Mouse (Mus musculus): ENCODE data around the gene Vmn2r84.
"Not testable (repeated sequence)": the region's sequence is repeated elsewhere in the genome, so short reads cannot be mapped to it uniquely, and the experiment has no call there.

Gene Vmn2r84

GRCm38 (mm10) chr10:130394232-130394631 lies at the start of gene Vmn2r84:
Gene Vmn2r84, minus strand, starts transcription at chr10:130394332.
- no peak for DNase-seq (ENCODE audit: low spot score in 2 of 2)

GRCm38 (mm10) chr10:130434185-130434898 lies 40.2 kb upstream of the Vmn2r84 start:
- not testable (repeated sequence) for DNase-seq (ENCODE audit: low spot score in 2 of 2)

- not testable (repeated sequence) for DNase-seq (ENCODE audit: low spot score in 2 of 2)
These were observed 35.5 kb upstream of the Vmn2r84 start, which contains the start of gene Vmn2r85 for GRCm38 (mm10) chr10:130429603-130430002. Gene Vmn2r85, minus strand, starts transcription at chr10:130429703.

- not testable (repeated sequence) for DNase-seq (ENCODE audit: low spot score in 2 of 2)
These were observed 28.2 kb upstream of the Vmn2r84 start for GRCm38 (mm10) chr10:130422368-130422767.

- DNase-seq (ENCODE audit: low spot score in 2 of 2) = no peak
These were observed 26.3 kb upstream of the Vmn2r84 start for GRCm38 (mm10) chr10:130420401-130420800.

GRCm38 (mm10) chr10:130419954-130420353 lies 25.8 kb upstream of the Vmn2r84 start:
- not testable (repeated sequence) for DNase-seq (ENCODE audit: low spot score in 2 of 2)

GRCm38 (mm10) chr10:130416352-130416751 lies 22.2 kb upstream of the Vmn2r84 start:
- not testable (repeated sequence) for DNase-seq (ENCODE audit: low spot score in 2 of 2)

- not testable (repeated sequence) for DNase-seq (ENCODE audit: low spot score in 2 of 2)
These were observed 18.1 kb upstream of the Vmn2r84 start for GRCm38 (mm10) chr10:130412167-130412698.

- no peak for DNase-seq (ENCODE audit: low spot score in 2 of 2)
These were observed 19.0 kb downstream of the Vmn2r84 start for GRCm38 (mm10) chr10:130375145-130375544.

- peak; percentile 8 to 40 for DNase-seq (ENCODE audit: low spot score in 2 of 2)
These were observed 21.5 kb downstream of the Vmn2r84 start for GRCm38 (mm10) chr10:130372491-130373173.

- DNase-seq (ENCODE audit: low spot score in 2 of 2) = no peak
These were observed 22.5 kb downstream of the Vmn2r84 start for GRCm38 (mm10) chr10:130371644-130372043.

- DNase-seq (ENCODE audit: low spot score in 2 of 2) = no peak
These were observed 24.0 kb downstream of the Vmn2r84 start for GRCm38 (mm10) chr10:130370005-130370682.

- DNase-seq (ENCODE audit: low spot score in 2 of 2) = no peak
These were observed 25.7 kb downstream of the Vmn2r84 start for GRCm38 (mm10) chr10:130368384-130368783.

- no peak for DNase-seq (ENCODE audit: low spot score in 2 of 2)
These were observed 29.4 kb downstream of the Vmn2r84 start for GRCm38 (mm10) chr10:130364766-130365165.

GRCm38 (mm10) chr10:130363438-130364164 lies 30.5 kb downstream of the Vmn2r84 start:
- no peak for DNase-seq (ENCODE audit: low spot score in 2 of 2)

- DNase-seq (ENCODE audit: low spot score in 2 of 2) = no peak
These were observed 50.1 kb downstream of the Vmn2r84 start for GRCm38 (mm10) chr10:130344056-130344455.

- DNase-seq (ENCODE audit: low spot score in 2 of 2) = not testable (repeated sequence)
These were observed 54.1 kb downstream of the Vmn2r84 start for GRCm38 (mm10) chr10:130340050-130340449.

- DNase-seq (ENCODE audit: low spot score in 2 of 2) = peak in 1 of 2 experiments; percentile 18
These were observed 56.6 kb downstream of the Vmn2r84 start for GRCm38 (mm10) chr10:130337581-130337980.

GRCm38 (mm10) chr10:130336385-130336784 lies 57.7 kb downstream of the Vmn2r84 start:
- no peak for DNase-seq (ENCODE audit: low spot score in 2 of 2)

GRCm38 (mm10) chr10:130330711-130331110 lies 63.4 kb downstream of the Vmn2r84 start:
- peak; percentile 24 to 30 for DNase-seq (ENCODE audit: low spot score in 2 of 2)

Data from spleen, postnatal 36 days (tissue).